Mouse (Mus musculus) kidney, postnatal 0 days (tissue): ENCODE data around the gene Ankrd1. TPM values are rescaled to one million over a fixed set of nuclear protein-coding genes. Genes with fewer than 3 reads are reported as not detected.

Source experiments
- ATAC-seq: fragments of 200-750 bp; cut with Nextera tagmentation; replicated peaks from 2 replicates; pipeline ENCODE4 v1.8.0; 2017; ENCODE audit warnings: low read depth, moderate number of reproducible peaks, moderate TSS enrichment, moderate library complexity; ENCODE audit not compliant: low FRiP score
- DNase-seq: peaks from one replicate; pipeline ENCODE4 v3.0.0-alpha.2; 2016; ENCODE audit warnings: low spot score
- H3K27ac ChIP-seq: fragments of 300-500 bp; sonication (generic); 2 replicates; pipeline ENCODE4 v1.5.1; 2014; ENCODE audit warnings: mild to moderate bottlenecking
- H3K27me3 ChIP-seq: fragments of 300-500 bp; sonication (generic); 2 replicates; pipeline ENCODE4 v1.6.1; 2014; ENCODE audit warnings: low read length, mixed read lengths; ENCODE audit not compliant: insufficient read depth
- H3K36me3 ChIP-seq: fragments of 300-500 bp; sonication (generic); 2 replicates; pipeline ENCODE4 v1.6.1; 2014; ENCODE audit warnings: low read length, mixed read lengths; ENCODE audit not compliant: insufficient read depth
- H3K4me1 ChIP-seq: fragments of 300-500 bp; sonication (generic); replicated peaks from 2 replicates; pipeline ENCODE4 v1.6.1; 2014; ENCODE audit warnings: antibody characterized with exemption, low read length, mixed read lengths; ENCODE audit not compliant: insufficient read depth
- H3K4me2 ChIP-seq: fragments of 300-500 bp; sonication (generic); 2 replicates; pipeline ENCODE4 v1.6.1; 2014; ENCODE audit warnings: mild to moderate bottlenecking, low read length, moderate library complexity, mixed read lengths
- H3K4me3 ChIP-seq: fragments of 300-500 bp; sonication (generic); replicated peaks from 2 replicates; pipeline ENCODE4 v1.5.1; 2014; ENCODE audit warnings: low read depth, low read length
- H3K9ac ChIP-seq: fragments of 300-500 bp; sonication (generic); 2 replicates; pipeline ENCODE4 v1.6.1; 2014; ENCODE audit warnings: low read depth, low read length
- H3K9me3 ChIP-seq: fragments of 300-500 bp; sonication (generic); replicated peaks from 2 replicates; pipeline ENCODE4 v1.6.1; 2016; ENCODE audit warnings: low read length, inconsistent platforms, mixed read lengths
- CTCF ChIP-seq: IDR thresholded peaks from 2 replicates; pipeline ENCODE4 v1.5.1; 2016; ENCODE audit warnings: antibody characterized with exemption, low read depth, mild to moderate bottlenecking, moderate library complexity
- WGBS: fragments of 180-500 bp; shearing (Covaris S2); extraction: QIAGEN DNeasy Blood & Tissue Kit; methylation state at CpG from one replicate; pipeline ENCODE4 v1.1.7; 2014; 5-methylcytosine and 5-hydroxymethylcytosine counted together
- polyA plus RNA-seq: library from polyadenylated mRNA; unstranded; fragments of >200 nt; fragmentation: Nextera tagmentation; extraction: Ambion mirVana; gene quantifications from 2 replicates; pipeline ENCODE4 v1.2.1, GENCODE M21; 2015

Ankrd1 gene
- polyA plus RNA-seq, 1 experiment from 2014 or later = 0.83 TPM

- Histone ChIP-seq H3K9ac (no peak overlapping the region), H3K36me3 (no peaks in the 10 kb centered on the region), H3K27me3 (no peaks in the 10 kb centered on the region), H3K9me3 (no peaks in the 10 kb centered on the region), H3K4me1 (0 out of 2 replicates have a peak, but pooled peaks cover 8% of the 10 kb centered on the region), H3K4me3 (no peak overlapping the region), H3K4me2 (no peak overlapping the region), H3K27ac (no peak overlapping the region)
- WGBS = 75% methylated on average over 2 of the region's 2 CpGs
- ATAC-seq (no peak), DNase-seq (no peak)
- TF ChIP-seq CTCF = no peak
Observed at GRCm38 (mm10) chr19:36130181-36130580, 10.3 kb upstream of the Ankrd1 start.

- 37% methylated on average over 12 of the region's 12 CpGs for WGBS
Observed at GRCm38 (mm10) chr19:36129643-36130042, 9.7 kb upstream of the Ankrd1 start.

DNA sequence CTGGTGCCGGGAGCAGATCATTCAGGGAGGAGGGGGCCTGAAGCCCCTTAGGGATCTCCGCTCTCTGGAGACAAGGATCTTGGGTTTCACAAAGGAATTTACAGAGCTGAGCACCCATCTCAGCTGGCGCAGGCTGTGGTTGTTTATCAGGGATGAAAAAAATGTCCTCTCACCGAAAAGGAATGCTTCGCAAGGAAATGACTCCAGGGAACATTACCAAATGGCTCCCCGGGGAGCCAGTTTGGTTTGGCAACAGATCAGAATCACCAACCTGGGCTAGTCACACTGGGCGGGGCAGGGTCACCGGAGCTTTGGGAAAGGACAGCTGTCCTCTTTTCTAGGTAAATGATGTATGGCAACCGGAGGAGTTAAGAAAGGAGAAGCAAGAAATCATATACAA lies 9.3 kb upstream of the Ankrd1 start:
- H3K9ac ChIP-seq = no peak overlapping the region
- ATAC-seq = no peak
- peak overlapping the region; percentile 36; the same call in 1 of the 2 replicates for H3K27ac ChIP-seq
- H3K36me3 ChIP-seq = no peaks in the 10 kb centered on the region
- TF ChIP-seq CTCF = no peak
- whole genome bisulfite sequencing = 15% methylated on average over 9 of the region's 9 CpGs
- no peaks in the 10 kb centered on the region for H3K27me3 ChIP-seq
- peak; percentile 40 for DNase-seq
- 0 out of 2 replicates have a peak, but pooled peaks cover 8% of the 10 kb centered on the region for H3K4me1 ChIP-seq
- H3K9me3 ChIP-seq = 0 out of 2 replicates have a peak, but pooled peaks cover 1% of the 10 kb centered on the region
- H3K4me2 ChIP-seq = peak overlapping the region; percentile 46
- no peak overlapping the region for H3K4me3 ChIP-seq

More at GRCm38 (mm10) chr19:36129643-36130042, 9.7 kb upstream of the Ankrd1 start:
- 0 out of 2 replicates have a peak, but pooled peaks cover 8% of the 10 kb centered on the region for H3K4me1 ChIP-seq
- TF ChIP-seq CTCF = no peak
- ATAC-seq = no peak
- no peaks in the 10 kb centered on the region for H3K9me3 ChIP-seq
- H3K4me2 ChIP-seq = peak overlapping the region; percentile 46
- 0 out of 2 replicates have a peak overlapping the region, but pooled peaks have one; percentile 36 for H3K27ac ChIP-seq
- H3K4me3 ChIP-seq = no peak overlapping the region
- no peaks in the 10 kb centered on the region for H3K36me3 ChIP-seq
- H3K27me3 ChIP-seq = no peaks in the 10 kb centered on the region
- peak; percentile 49 for DNase-seq
- H3K9ac ChIP-seq = no peak overlapping the region

DNA sequence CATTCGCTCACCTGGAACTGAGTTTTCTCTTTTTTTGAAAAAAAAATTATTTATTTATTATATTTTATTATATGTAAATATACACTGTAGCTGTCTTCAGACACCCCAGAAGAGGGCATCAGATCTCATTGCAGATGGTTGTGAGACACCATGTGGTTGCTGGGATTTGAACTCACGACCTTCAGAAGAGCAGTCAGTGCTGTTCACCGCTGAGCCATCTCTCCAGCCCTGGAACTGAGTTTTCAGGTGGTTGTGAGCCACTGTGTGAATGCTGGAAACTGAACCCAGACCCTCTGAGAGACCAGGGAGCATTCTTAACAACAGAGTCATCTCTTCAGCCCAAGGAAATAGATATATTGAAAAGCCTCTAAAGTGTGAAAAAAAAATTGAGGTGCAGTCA lies 8.5 kb upstream of the Ankrd1 start:
- Histone ChIP-seq H3K4me2 (no peak overlapping the region), H3K9ac (no peak overlapping the region), H3K4me3 (no peak overlapping the region), H3K36me3 (no peaks in the 10 kb centered on the region), H3K27me3 (no peaks in the 10 kb centered on the region), H3K27ac (no peak overlapping the region), H3K4me1 (0 out of 2 replicates have a peak, but pooled peaks cover 8% of the 10 kb centered on the region), H3K9me3 (peaks cover 8% of the 10 kb centered on the region)
- ATAC-seq (no peak), DNase-seq (no peak)
- 93% methylated on average over 3 of the region's 3 CpGs for WGBS
- TF ChIP-seq CTCF = no peak

- Histone ChIP-seq H3K27ac (no peak overlapping the region), H3K4me1 (0 out of 2 replicates have a peak, but pooled peaks cover 3% of the 10 kb centered on the region), H3K9ac (no peak overlapping the region), H3K36me3 (no peaks in the 10 kb centered on the region), H3K9me3 (peaks cover 12% of the 10 kb centered on the region), H3K4me2 (no peak overlapping the region), H3K4me3 (no peak overlapping the region), H3K27me3 (no peaks in the 10 kb centered on the region)
- DNase-seq (no peak), ATAC-seq (no peak)
- no peak for TF ChIP-seq CTCF
- WGBS = 46% methylated on average over 1 of the region's 1 CpGs
Observed at GRCm38 (mm10) chr19:36124203-36124602, 4.3 kb upstream of the Ankrd1 start.

GRCm38 (mm10) chr19:36119219-36119618 lies 680 bp downstream of the Ankrd1 start:
- TF ChIP-seq CTCF = no peak
- H3K4me3 ChIP-seq = no peak overlapping the region
- H3K9me3 ChIP-seq = peaks cover 11% of the 10 kb centered on the region

DNA sequence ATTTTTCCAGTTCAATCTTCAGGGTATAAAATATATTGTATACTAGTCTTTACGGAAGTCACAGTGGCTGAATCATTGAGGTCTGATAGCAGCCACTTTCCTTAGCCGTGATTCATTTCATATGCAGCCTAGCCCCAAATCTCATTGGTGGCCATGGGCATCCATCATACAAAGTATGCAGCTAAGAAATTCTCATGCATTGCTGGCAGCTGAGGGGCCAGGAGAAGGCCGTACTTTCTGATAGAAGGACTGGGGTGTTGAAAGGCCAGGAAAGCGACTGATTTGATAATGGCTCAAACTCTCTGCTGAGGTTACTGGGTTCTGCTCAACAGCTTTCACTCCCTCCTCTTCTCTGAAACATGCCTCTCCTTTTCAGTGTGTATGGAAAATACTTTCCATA lies 3.7 kb downstream of the Ankrd1 start:
- WGBS = 60% methylated on average over 4 of the region's 4 CpGs
- no peaks in the 10 kb centered on the region for H3K27me3 ChIP-seq
- no peak for TF ChIP-seq CTCF

More at GRCm38 (mm10) chr19:36119219-36119618, 680 bp downstream of the Ankrd1 start:
- ATAC-seq (no peak), DNase-seq (no peak)
- Histone ChIP-seq H3K9ac (no peak overlapping the region), H3K27me3 (no peaks in the 10 kb centered on the region), H3K4me2 (no peak overlapping the region), H3K36me3 (no peaks in the 10 kb centered on the region), H3K27ac (no peak overlapping the region), H3K4me1 (no peaks in the 10 kb centered on the region)
- WGBS = 67% methylated on average over 8 of the region's 8 CpGs

More for the DNA sequence above, 3.7 kb downstream of the Ankrd1 start:
- H3K27ac ChIP-seq = no peak overlapping the region
- H3K36me3 ChIP-seq = no peaks in the 10 kb centered on the region
- no peak overlapping the region for H3K4me3 ChIP-seq
- H3K9ac ChIP-seq = no peak overlapping the region
- no peaks in the 10 kb centered on the region for H3K4me1 ChIP-seq
- DNase-seq = no peak
- peak overlapping the region; percentile 30; the same call in 1 of the 2 replicates for H3K4me2 ChIP-seq
- H3K9me3 ChIP-seq = no peaks in the 10 kb centered on the region
- no peak for ATAC-seq
